9 mouse cellular contexts compared by ENCODE assay signal in genomic region chr11:64579826-64580225, GRCm38 (mm10).
A peak's percentile ranks its signal among the peaks of the same experiment; 100 is the strongest.
DNase-seq lines count a peak whose midpoint lies in the region; ATAC-seq lines count a peak whose summit lies in the region.
"Had no signal": no experiment of that assay in that cellular context is flagged by ENCODE, and none has a peak within 500 bp of the region (broad histone marks: within the 10 kb centered on the region; RNA-seq: fewer than 3 reads in every experiment).

No protein-coding gene starts in this region.

- H3K9me3 ChIP-seq in midbrain, embryonic 15.5 days, result no peaks in the 10 kb centered on the region
- H3K9me3 ChIP-seq: heart, embryonic 13.5 days; liver, embryonic 15.5 days had no signal

- no peak overlapping the region for H3K9ac ChIP-seq in midbrain, embryonic 15.5 days
- H3K9ac ChIP-seq: heart, embryonic 13.5 days; liver, embryonic 15.5 days had no signal

- H3K36me3 ChIP-seq in midbrain, embryonic 15.5 days (replicated peaks), result no peaks in the 10 kb centered on the region
- H3K36me3 ChIP-seq: heart, embryonic 13.5 days; liver, embryonic 15.5 days had no signal

- no peak overlapping the region for H3K4me3 ChIP-seq in midbrain, embryonic 15.5 days
- H3K4me3 ChIP-seq: heart, embryonic 13.5 days; liver, embryonic 15.5 days had no signal

- intact Hi-C loops in heart, postnatal 10 days (cut with DNase I), result no loop called here

- 78% methylated on average over 3 of the region's 3 CpGs for WGBS in midbrain, embryonic 15.5 days

- ATAC-seq in midbrain, embryonic 15.5 days (replicated peaks), result no peak

- H3K27ac ChIP-seq in midbrain, embryonic 15.5 days, result no peak overlapping the region
- H3K27ac ChIP-seq: heart, embryonic 13.5 days; liver, embryonic 15.5 days had no signal

- peak; percentile 57 to 70 for DNase-seq in adrenal gland, adult 18-20 months (ENCODE audit: low spot score in 2 of 2)
- DNase-seq in adrenal gland, postnatal 25 days, result peak; percentile 68
- peak; percentile 80 to 81 for DNase-seq in heart, postnatal 10 days
- peak; percentile 52 for DNase-seq in lung, postnatal 25 days (ENCODE audit: low spot score)
- DNase-seq in spleen, postnatal 10 days (ENCODE audit: low spot score in 2 of 2), result no peak
- no peak for DNase-seq in MN1 (ENCODE audit: low spot score)

- no peak overlapping the region for H3K4me2 ChIP-seq in midbrain, embryonic 15.5 days
- H3K4me2 ChIP-seq: heart, embryonic 13.5 days; liver, embryonic 15.5 days had no signal

- no peaks in the 10 kb centered on the region for H3K27me3 ChIP-seq in midbrain, embryonic 15.5 days (replicated peaks)
- H3K27me3 ChIP-seq: heart, embryonic 13.5 days; liver, embryonic 15.5 days had no signal

- H3K4me1 ChIP-seq in midbrain, embryonic 15.5 days, result no peaks in the 10 kb centered on the region
- H3K4me1 ChIP-seq: heart, embryonic 13.5 days; liver, embryonic 15.5 days had no signal

Comparison
In these comparisons a context has a peak if more than half of its experiments do, and no peak if none do; other contexts are left out.
1. DNase-seq: peak in adrenal gland, adult 18-20 months (2 of 2), adrenal gland, postnatal 25 days (single experiment), heart, postnatal 10 days (2 of 2) and lung, postnatal 25 days (single experiment); none in spleen, postnatal 10 days (0 of 2) and MN1 (single experiment).